Mouse (Mus musculus) heart, adult 2 months (tissue): ENCODE measurements at regions not wholly inside any gene's neighbourhood (a gene's known extent, or its start where the extent isn't known, plus 50 kb on each side); places are given as distances from the start of the nearest gene placed in this dataset.

Experiments used
- CTCF ChIP-seq: fragments of 200-600 bp; IDR thresholded peaks from 2 replicates; pipeline ENCODE4 v1.8.1; 2022; ENCODE audit warnings: antibody characterized with exemption, mild to moderate bottlenecking, moderate library complexity
- POLR2A ChIP-seq: fragments of 200-500 bp; IDR thresholded peaks from 2 replicates; pipeline ENCODE4 v1.6.1; 2011; ENCODE audit warnings: mild to moderate bottlenecking, low read depth, low read length, control low read depth; ENCODE audit not compliant: insufficient read depth

GRCm38 (mm10) chr13:44238308-44238707 is 453.7 kb downstream of the Cd83 start:
- no peak for TF ChIP-seq CTCF
- no peak for TF ChIP-seq POLR2A
